Mouse (Mus musculus): ENCODE data around the gene Vmn2r46.
"Not testable (repeated sequence)": the region's sequence is repeated elsewhere in the genome, so short reads cannot be mapped to it uniquely, and the experiment has no call there.

Vmn2r46 gene

DNA sequence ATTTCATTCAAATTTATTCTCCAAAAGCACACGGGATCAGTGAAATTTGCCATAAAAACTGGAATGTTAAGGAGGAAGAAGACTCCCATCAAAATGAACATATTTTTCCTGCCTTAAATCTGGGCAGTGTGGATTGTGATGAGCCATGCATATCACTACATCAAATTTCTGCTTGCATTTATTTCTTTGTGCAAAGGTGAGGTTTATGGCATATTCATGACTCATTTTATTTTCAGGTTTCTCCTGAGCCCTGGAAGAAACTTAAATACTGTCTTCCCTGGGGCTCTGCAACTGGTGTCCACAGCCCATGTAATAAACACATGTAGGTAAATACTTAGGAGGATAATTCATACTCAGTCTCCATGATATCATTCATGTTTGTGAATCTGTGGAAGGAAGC, at the start of gene Vmn2r46:
TSS of gene Vmn2r46 (minus strand) at position 101 of the 400 bp plus-strand sequence.
- not testable (repeated sequence) for DNase-seq (ENCODE audit: low read depth in 1 of 2, low spot score in 2 of 2)
